Mouse (Mus musculus) heart, embryonic 11.5 days (tissue): ENCODE data around the gene Ccdc162. TPM values are rescaled to one million over a fixed set of nuclear protein-coding genes. Genes with fewer than 3 reads are reported as not detected.

Experiments
- ATAC-seq: fragments of 200-750 bp; cut with Nextera tagmentation; replicated peaks from 2 replicates; pipeline ENCODE4 v1.8.0; 2017; ENCODE audit warnings: moderate library complexity; ENCODE audit not compliant: insufficient number of reproducible peaks, low FRiP score, low TSS enrichment
- H3K27ac ChIP-seq: fragments of 300-500 bp; sonication (generic); 2 replicates; pipeline ENCODE4 v1.5.1; 2014; ENCODE audit warnings: mild to moderate bottlenecking, low read depth, low read length
- H3K27me3 ChIP-seq: fragments of 300-500 bp; sonication (generic); 2 replicates; pipeline ENCODE4 v1.6.1; 2014; ENCODE audit warnings: mild to moderate bottlenecking, low read length, mixed read lengths; ENCODE audit not compliant: control insufficient read depth, insufficient read depth
- H3K36me3 ChIP-seq: fragments of 300-500 bp; sonication (generic); 2 replicates; pipeline ENCODE4 v1.6.1; 2014; ENCODE audit warnings: mild to moderate bottlenecking, low read length, moderate library complexity, mixed read lengths; ENCODE audit not compliant: control insufficient read depth, insufficient read depth
- H3K4me1 ChIP-seq: fragments of 300-500 bp; sonication (generic); 2 replicates; pipeline ENCODE4 v1.6.1; 2014; ENCODE audit warnings: low read length; ENCODE audit not compliant: control insufficient read depth, insufficient read depth
- H3K4me2 ChIP-seq: fragments of 300-500 bp; sonication (generic); 2 replicates; pipeline ENCODE4 v1.6.1; 2014; ENCODE audit warnings: mild to moderate bottlenecking, moderate library complexity
- H3K4me3 ChIP-seq: fragments of 300-500 bp; sonication (generic); 2 replicates; pipeline ENCODE4 v1.5.1; 2014; ENCODE audit warnings: low read depth, low read length
- H3K9ac ChIP-seq: fragments of 300-500 bp; sonication (generic); 2 replicates; pipeline ENCODE4 v1.6.1; 2014; ENCODE audit warnings: mild to moderate bottlenecking, low read depth, low read length, moderate library complexity
- H3K9me3 ChIP-seq: fragments of 300-500 bp; sonication (generic); replicated peaks from 2 replicates; pipeline ENCODE4 v1.6.1; 2016; ENCODE audit warnings: low read length; ENCODE audit not compliant: control insufficient read depth
- WGBS: fragments of 180-500 bp; shearing (Covaris S2); extraction: QIAGEN DNeasy Blood & Tissue Kit; methylation state at CpG from one replicate; pipeline ENCODE4 v1.1.7; 2014; ENCODE audit not compliant: insufficient replicate concordance; 5-methylcytosine and 5-hydroxymethylcytosine counted together
- polyA plus RNA-seq: library from polyadenylated mRNA; unstranded; fragments of >200 nt; fragmentation: Nextera tagmentation; extraction: Ambion mirVana; gene quantifications from 2 replicates; pipeline ENCODE4 v1.2.1, GENCODE M21; 2014

Ccdc162 gene
- polyA plus RNA-seq, 1 experiment from 2014 or later: 0.82 TPM

DNA sequence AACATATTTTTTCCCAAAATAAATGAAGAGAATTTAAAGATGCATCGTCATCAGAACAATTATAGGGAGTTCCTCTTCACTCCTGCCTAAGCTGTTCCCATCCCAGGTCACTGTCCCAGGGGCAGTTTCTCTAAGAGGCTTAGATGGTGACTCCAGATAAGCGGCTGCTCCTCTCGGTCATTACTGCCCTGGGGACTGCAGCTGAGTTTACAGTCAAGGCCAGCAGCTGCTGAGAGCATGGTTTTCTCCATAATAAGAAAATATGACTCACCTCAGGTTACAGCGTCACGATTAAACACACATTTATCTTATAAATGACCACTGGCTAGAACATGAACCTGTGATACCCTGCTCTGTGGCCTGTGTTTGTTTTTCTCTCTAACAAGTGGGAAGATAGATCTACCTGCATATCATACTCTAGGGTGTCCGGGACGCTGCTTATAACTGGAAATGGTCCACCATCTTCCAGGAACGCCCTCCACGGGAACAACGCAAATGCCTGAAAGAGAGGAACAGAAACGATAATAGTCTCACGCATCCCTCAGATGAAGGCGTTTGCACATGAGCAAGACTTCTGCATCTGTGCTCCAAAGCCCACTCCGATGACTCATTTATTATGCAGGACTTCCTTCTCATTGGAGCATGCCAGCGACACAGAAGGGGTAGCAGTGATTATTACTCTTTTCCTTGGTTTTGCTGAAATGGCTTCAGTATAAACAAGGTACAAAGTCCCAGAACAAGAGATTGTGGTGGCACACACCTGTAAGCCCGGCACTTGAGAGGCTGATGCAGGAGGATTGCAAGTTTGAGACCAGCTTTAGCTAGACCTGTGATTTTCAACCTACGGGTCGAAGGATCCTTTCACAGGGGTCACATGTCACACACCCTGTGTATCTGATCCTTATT, 129.2 kb downstream of the Ccdc162 start:
- ATAC-seq: no peak
- 80% methylated on average over 18 of the region's 18 CpGs for WGBS
- no peak overlapping the region for H3K27ac ChIP-seq
- H3K4me3 ChIP-seq: no peak overlapping the region
- H3K9me3 ChIP-seq: no peaks in the 10 kb centered on the region
- no peaks in the 10 kb centered on the region for H3K27me3 ChIP-seq
- H3K4me1 ChIP-seq: 0 out of 2 replicates have a peak, but pooled peaks cover 6% of the 10 kb centered on the region
- no peak overlapping the region for H3K4me2 ChIP-seq
- no peaks in the 10 kb centered on the region for H3K36me3 ChIP-seq
- H3K9ac ChIP-seq: no peak overlapping the region

DNA sequence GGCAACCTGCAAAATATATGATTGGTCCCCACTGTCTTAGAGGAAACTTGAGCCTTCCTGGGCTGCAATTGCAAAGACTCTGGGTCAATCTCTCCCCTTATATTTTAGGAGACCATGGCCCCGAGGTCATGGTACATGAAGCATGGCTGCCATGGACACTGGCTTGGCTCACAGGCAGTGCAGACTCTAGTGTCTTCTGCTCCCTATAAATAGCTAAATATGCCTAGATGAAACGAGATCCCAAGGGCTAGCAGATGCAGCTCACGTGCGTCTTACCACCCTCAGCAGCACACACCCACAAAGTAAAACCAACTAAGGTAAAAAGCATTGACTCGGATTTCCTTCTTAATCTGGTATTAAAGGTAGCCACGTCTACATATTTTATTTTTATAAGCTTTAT, 133.1 kb downstream of the Ccdc162 start:
- ATAC-seq: no peak
- WGBS: 54% methylated on average over 6 of the region's 6 CpGs

DNA sequence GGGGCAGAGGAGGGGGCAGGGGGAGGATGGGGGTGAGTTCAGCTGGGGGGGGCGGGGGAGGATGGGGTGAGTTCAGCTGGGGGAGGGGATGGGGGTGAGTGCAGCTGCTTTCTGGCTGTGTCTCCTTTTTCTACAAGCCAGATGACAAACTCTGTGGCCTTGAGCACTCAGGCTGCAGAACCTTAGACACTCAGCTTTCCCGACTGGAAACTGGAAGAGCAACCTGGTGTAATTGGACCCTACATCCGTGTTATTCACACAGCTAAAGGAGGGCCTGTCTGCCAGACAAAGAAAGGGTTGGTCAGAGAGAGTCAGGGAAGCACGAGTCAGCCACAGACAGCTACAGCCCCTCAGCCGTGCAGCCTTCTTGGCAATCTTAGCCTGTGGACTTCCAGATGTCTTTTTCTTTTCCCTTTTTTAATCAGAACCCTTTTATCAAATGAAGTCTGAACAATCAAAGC, 133.5 kb downstream of the Ccdc162 start:
- H3K27ac ChIP-seq: no peak overlapping the region

More for the DNA sequence above, 133.1 kb downstream of the Ccdc162 start:
- Histone ChIP-seq H3K27ac (no peak overlapping the region), H3K9me3 (no peaks in the 10 kb centered on the region), H3K4me3 (no peak overlapping the region), H3K4me1 (peaks cover 11% of the 10 kb centered on the region; the same call in 1 of the 2 replicates), H3K36me3 (no peaks in the 10 kb centered on the region), H3K4me2 (no peak overlapping the region), H3K27me3 (no peaks in the 10 kb centered on the region), H3K9ac (no peak overlapping the region)

DNA sequence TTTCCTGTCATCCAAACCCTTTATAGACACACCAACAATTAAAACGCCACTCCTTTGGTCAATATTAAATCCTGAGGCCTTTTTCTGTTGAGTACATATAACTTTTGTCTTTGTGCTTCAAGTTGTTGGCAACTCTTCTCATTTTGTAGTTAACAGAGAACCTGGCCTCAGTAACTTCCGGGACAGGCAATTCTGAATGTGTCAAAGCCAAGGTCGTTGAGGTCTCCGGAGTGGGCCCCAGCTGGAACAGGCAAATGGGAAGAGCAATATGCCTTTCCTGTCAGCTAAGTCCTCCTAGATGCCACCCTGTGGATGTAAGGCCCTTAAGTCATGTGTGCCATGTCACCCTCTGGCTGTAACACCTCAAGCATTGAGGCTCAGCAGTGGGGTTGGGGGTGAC, 136.0 kb downstream of the Ccdc162 start:
- Histone ChIP-seq H3K36me3 (no peaks in the 10 kb centered on the region), H3K4me3 (no peak overlapping the region), H3K4me1 (peaks cover 11% of the 10 kb centered on the region; the same call in 1 of the 2 replicates), H3K27ac (0 out of 2 replicates have a peak overlapping the region, but pooled peaks have one; percentile 13), H3K9ac (no peak overlapping the region), H3K9me3 (no peaks in the 10 kb centered on the region), H3K4me2 (no peak overlapping the region), H3K27me3 (no peaks in the 10 kb centered on the region)
- ATAC-seq: no peak
- WGBS: 57% methylated on average over 4 of the region's 4 CpGs

More for the DNA sequence above, 133.5 kb downstream of the Ccdc162 start:
- no peaks in the 10 kb centered on the region for H3K9me3 ChIP-seq
- no peak overlapping the region for H3K4me2 ChIP-seq
- H3K4me1 ChIP-seq: peaks cover 11% of the 10 kb centered on the region; the same call in 1 of the 2 replicates
- peak overlapping the region; percentile 52; the same call in 1 of the 2 replicates for H3K9ac ChIP-seq
- ATAC-seq: no peak
- H3K27me3 ChIP-seq: no peaks in the 10 kb centered on the region
- H3K4me3 ChIP-seq: no peak overlapping the region
- no peaks in the 10 kb centered on the region for H3K36me3 ChIP-seq
- WGBS: 14% methylated on average over 5 of the region's 5 CpGs

DNA sequence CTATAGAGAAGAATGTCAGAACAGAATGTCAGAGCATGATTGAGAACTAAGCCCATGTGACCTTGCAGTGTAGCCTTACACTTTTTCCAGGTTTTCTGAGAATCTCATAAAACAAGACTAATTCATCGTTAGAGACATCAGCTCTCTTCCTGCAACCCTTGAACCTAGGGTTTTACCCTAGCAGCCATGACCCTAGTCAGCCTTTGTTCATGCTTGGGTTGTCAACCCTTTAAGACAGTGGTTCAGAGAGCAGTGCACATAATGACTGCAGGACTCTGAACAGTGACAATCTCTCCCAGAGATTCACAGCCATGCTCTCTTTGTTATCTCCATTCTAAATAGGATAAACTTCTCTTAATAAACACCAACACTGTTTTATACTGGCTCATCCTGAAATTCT, 137.9 kb downstream of the Ccdc162 start:
- Histone ChIP-seq H3K4me1 (peaks cover 14% of the 10 kb centered on the region), H3K9ac (no peak overlapping the region), H3K4me3 (no peak overlapping the region), H3K27ac (no peak overlapping the region), H3K4me2 (no peak overlapping the region), H3K27me3 (no peaks in the 10 kb centered on the region), H3K36me3 (no peaks in the 10 kb centered on the region), H3K9me3 (no peaks in the 10 kb centered on the region)
- ATAC-seq: no peak
- 83% methylated on average over 1 of the region's 1 CpGs for WGBS

DNA sequence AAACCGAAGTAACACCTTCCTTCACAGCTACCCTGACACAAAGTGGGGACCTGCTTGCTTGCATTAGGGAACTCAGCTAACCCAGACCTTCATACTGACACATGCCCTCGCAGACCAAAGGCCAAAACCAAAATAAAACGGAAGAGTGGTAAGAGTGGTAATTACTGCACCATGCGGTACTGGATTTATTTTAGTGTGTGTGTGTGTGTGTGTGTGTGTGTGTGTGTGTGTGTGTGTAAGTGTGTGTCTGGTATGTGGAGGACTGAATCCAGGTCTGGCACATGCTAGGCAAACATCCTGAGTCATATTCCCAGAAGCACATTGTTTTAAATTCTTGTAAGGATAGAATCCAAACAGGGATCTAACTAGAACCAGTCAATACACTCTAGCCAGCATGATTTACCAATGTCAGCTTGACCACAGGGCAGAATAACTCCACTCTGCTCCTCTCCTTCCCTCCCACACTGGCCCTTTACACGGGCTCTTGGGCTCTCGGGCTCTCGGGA, 140.1 kb downstream of the Ccdc162 start:
- H3K4me2 ChIP-seq: no peak overlapping the region
- H3K27ac ChIP-seq: no peak overlapping the region
- H3K4me1 ChIP-seq: peaks cover 15% of the 10 kb centered on the region
- H3K4me3 ChIP-seq: no peak overlapping the region
- ATAC-seq: no peak
- no peaks in the 10 kb centered on the region for H3K27me3 ChIP-seq
- H3K9me3 ChIP-seq: no peaks in the 10 kb centered on the region
- no peaks in the 10 kb centered on the region for H3K36me3 ChIP-seq
- 80% methylated on average over 7 of the region's 7 CpGs for WGBS
- no peak overlapping the region for H3K9ac ChIP-seq

DNA sequence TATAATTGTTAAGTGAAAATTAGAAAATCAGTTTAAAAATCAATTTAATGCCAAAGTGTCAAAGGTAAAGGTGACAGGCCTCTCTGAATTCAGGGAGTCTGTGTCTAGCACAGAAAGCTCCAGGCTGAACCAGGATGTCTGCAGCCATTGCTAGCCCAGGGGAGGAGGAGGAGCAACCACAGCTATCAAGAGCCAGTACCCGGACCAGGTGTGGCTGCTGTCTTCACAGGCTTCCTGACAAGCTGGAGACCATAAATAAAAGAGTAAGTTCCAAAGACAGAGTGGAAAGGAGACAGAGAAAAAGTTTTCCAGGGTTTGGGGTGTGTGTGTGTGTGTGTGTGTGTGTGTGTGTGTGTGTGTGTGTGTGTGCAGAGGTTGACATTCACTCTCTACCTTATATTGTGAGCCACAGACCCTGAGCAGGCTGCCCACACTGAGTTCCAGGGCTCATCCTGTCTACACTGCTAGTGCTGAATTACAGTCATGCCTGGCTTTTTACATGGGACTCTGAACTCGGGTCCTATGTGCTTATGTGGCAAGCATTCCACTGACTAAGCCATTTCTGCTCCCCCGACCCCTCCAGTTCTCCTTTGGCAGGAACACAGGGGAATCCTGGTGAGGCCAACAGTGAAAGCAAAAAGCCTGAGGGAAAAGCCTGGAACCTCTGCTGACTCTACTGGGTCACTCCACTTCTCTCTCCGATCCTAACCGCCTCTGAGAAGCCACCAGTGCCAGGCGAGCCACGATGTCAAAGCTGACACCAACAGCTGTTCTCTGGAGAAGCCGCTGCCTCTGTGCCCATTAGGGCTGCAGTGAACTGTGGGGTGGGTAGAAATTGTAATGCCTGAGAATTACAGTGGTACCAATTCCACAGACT, 140.7 kb downstream of the Ccdc162 start:
- 67% methylated on average over 8 of the region's 8 CpGs for WGBS
- Histone ChIP-seq H3K4me2 (no peak overlapping the region), H3K27me3 (no peaks in the 10 kb centered on the region), H3K27ac (no peak overlapping the region), H3K36me3 (no peaks in the 10 kb centered on the region), H3K4me3 (no peak overlapping the region), H3K9ac (no peak overlapping the region), H3K9me3 (no peaks in the 10 kb centered on the region), H3K4me1 (peaks cover 12% of the 10 kb centered on the region)
- ATAC-seq: no peak

DNA sequence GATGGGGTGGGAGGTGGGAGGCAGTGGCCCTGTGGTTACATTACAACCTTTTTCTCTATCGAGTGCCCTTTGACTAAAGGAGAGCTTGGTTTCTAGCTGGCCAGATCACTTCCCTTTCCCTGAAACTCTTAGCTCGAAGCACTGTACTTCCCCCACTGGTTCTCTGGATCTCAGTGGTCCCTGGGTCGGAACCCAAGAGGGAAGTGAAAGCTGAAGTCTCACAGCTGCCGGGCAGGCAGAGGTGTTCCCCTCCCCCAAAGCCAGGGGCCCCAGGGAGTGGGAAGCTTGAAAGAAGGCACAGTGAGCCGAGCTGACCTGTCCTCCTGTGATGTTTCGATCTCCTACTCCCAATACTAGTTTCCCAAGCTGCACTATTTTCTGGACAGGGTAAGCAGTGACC, 143.2 kb downstream of the Ccdc162 start:
- no peak for ATAC-seq
- Histone ChIP-seq H3K27me3 (no peaks in the 10 kb centered on the region), H3K4me2 (peak overlapping the region; percentile 10), H3K9ac (0 out of 2 replicates have a peak overlapping the region, but pooled peaks have one; percentile 34), H3K27ac (no peak overlapping the region), H3K4me1 (peaks cover 10% of the 10 kb centered on the region; the same call in 1 of the 2 replicates), H3K4me3 (no peak overlapping the region), H3K9me3 (no peaks in the 10 kb centered on the region), H3K36me3 (no peaks in the 10 kb centered on the region)
- 14% methylated on average over 6 of the region's 6 CpGs for WGBS
